Mouse (Mus musculus) layer of hippocampus, adult 11-12 months (tissue): ENCODE results near the gene Ereg.

Source experiments
- DNase-seq: peaks from one replicate; pipeline ENCODE4 v3.0.0; 2022; ENCODE audit warnings: low spot score

The Ereg gene

DNA sequence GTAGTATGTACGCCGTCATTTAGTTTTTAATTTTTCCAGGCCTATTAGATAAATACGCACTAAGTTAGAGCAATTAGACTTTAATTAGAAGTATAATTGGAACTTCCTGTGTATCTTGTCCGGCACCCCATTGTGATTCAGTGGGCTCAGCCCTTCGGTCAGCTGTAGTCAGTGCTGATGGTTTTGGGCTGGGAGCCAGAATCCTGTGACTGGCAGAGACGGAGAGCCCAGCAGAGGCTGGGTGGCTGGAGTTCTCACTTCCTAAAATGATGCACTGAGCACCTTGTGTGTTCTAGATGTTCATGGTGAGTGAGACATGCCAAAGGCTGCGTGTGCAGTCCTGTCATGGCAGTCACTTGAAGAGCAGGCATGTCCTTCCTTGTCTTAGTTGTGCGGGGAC is 36.6 kb downstream of the Ereg start:
- DNase-seq: no peak

GRCm38 (mm10) chr5:91113967-91114366 is 39.5 kb downstream of the Ereg start:
- no peak for DNase-seq

DNA sequence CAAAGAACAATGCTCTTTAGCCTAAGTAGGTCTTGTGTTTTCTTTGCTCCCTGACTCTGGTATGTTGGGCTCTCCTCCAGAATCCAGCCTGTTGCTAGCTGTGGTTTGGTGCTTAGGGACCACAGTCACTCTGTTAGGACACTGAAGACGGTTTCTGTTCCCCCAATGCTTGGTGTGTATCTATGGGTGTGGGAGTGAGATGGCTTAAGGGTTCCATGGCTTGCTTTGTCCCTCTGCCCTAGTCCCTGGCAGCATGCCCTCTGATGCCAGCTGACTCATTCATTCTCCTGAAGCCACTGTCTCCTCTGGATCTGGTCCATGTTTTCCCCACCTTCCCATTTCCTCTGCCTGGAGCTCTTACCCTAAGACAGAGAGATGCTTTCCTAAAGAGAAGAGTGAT is 40.2 kb downstream of the Ereg start:
- no peak for DNase-seq

DNA sequence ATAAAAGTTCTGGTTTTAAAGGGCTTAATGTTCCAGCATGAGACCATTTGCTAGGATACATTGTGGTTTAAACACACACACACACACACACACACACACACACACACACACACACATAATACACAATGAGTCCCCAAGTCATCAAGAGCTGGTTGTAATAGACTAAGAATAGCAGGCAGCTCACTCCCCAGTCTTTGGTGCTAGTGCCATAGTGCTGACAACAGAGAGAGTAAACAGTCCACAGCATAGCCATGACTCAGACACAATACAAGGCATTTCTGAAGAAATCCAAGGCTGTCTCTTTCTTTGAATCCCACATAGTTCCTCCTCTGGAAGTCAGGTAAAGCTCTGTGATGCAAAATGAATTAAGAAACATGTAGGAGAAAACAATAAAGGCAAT is 44.2 kb downstream of the Ereg start:
- DNase-seq: no peak

GRCm38 (mm10) chr5:91123404-91123803 is 49.0 kb downstream of the Ereg start:
- no peak for DNase-seq

- no peak for DNase-seq
These were observed 49.7 kb downstream of the Ereg start for GRCm38 (mm10) chr5:91124140-91124539.

- DNase-seq: no peak
These were observed 52.2 kb downstream of the Ereg start for GRCm38 (mm10) chr5:91126623-91127022.

- no peak for DNase-seq
These were observed 60.5 kb downstream of the Ereg start for GRCm38 (mm10) chr5:91134961-91135360.

- DNase-seq: no peak
These were observed 64.5 kb downstream of the Ereg start for GRCm38 (mm10) chr5:91138970-91139369.

DNA sequence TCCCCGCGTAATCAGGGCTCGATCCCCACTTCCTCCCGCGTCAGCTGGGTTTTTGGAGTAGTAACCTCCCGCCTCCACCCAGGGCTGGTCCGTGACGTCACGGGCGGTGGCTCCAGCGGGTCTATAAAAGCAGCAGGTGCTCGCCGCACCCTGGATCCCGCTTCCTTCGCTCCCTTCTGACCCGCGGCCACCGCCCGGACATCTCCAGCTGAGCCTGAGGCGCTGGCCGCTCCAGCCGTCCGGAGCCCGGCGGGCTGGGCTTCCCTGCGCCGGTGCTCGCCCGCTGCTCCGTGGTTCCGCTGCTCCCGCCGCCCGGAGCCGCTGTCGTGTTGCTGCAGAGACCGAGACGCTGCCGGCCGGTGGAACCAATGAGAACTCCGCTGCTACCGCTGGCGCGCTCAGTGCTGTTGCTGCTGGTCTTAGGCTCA is 65.0 kb downstream of the Ereg start, which contains the start of gene Areg:
Gene Areg, plus strand, starts transcription at position 154 of the 428 bp plus-strand sequence.
- peak; percentile 41 for DNase-seq

DNA sequence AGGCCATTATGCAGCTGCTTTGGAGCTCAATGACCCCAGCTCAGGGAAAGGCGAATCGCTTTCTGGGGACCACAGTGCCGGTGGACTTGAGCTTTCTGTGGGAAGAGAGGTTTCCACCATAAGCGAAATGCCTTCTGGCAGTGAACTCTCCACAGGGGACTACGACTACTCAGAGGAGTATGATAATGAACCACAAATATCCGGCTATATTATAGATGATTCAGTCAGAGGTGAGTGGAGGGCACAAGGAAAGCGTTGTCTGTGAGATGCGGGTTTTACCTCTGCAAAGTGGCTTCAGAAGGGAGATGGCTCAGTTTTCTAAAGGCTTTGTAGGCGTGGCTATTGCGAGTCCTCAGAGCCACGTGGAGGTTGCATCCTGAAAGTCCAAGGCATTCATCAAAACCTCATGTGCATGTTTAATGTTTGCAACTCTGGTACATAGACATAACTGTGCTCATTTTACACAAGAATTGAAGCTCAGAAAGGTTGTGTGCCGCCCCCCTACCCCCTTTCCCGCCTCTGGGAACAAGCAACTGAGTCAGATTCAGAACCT is 66.5 kb downstream of the Ereg start:
- no peak for DNase-seq
